Mouse (Mus musculus): Measurements from ENCODE around the gene Ifnar1. TPM values are rescaled to one million over a fixed set of nuclear protein-coding genes. Genes with fewer than 3 reads are reported as not detected.

The Ifnar1 gene
- polyA plus RNA-seq, 1 experiment from 2014 or later = 39.4 TPM

DNA sequence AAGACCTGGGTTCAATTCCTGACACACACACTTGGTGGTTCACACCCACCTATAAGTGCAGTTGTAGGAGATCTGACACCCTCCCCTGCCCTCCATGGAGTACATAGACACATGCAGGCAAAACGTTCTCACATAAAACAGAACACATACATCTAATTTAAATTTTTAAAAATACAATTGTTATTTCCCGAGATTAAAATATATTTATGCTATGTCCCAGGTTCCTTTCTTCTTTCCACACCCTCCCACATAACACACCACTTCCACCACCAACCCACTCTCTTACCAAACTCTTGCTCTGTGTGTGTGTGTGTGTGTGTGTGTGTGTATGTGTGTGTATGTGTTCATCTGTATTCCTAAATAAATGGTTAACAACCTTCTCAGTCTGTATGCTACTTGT is 3.0 kb downstream of the Ifnar1 start:
- Histone ChIP-seq H3K36me3 (ENCODE audit: control insufficient read depth, insufficient read depth, low read length) (peaks cover 6% of the 10 kb centered on the region; the same call in 1 of the 2 replicates), H3K4me1 (ENCODE audit: control insufficient read depth, insufficient read depth, low read length) (peaks cover 11% of the 10 kb centered on the region), H3K9ac (ENCODE audit: low read depth, low read length) (no peak overlapping the region), H3K4me2 (ENCODE audit: low read depth, low read length) (no peak overlapping the region), H3K27me3 (replicated peaks; ENCODE audit: control insufficient read depth, insufficient read depth, low read length) (no peaks in the 10 kb centered on the region), H3K27ac (ENCODE audit: low read length) (no peak overlapping the region), H3K9me3 (ENCODE audit: control insufficient read depth, low read length) (no peaks in the 10 kb centered on the region), H3K4me3 (ENCODE audit: low read length) (no peak overlapping the region)
- 87% methylated on average over 2 of the region's 2 CpGs for WGBS
- no peak for ATAC-seq

DNA sequence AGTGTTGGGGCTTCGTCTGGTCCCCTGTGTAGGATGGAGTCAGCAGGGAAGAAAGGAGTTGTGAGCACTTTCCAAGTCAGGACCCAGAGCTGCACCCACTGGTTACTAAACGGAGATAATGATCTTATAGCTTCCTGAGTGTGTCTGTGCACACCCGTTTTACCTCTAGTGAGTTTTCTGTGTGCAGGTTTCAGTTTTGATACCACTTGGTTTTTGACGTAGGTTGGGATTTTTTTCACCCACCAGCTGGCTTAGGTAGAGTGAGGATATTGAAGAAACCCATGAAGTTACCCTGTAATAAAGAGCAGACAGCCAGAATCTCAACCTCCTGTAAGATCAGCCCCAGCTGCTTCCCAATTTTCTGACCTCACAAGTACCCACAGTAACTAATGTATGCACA is 5.9 kb downstream of the Ifnar1 start:
- no peaks in the 10 kb centered on the region for H3K27me3 ChIP-seq (replicated peaks; ENCODE audit: control insufficient read depth, insufficient read depth, low read length)
- ATAC-seq = no peak
- H3K4me1 ChIP-seq (ENCODE audit: control insufficient read depth, insufficient read depth, low read length) = peaks cover 5% of the 10 kb centered on the region
- H3K4me2 ChIP-seq (ENCODE audit: low read depth, low read length) = no peak overlapping the region
- no peak overlapping the region for H3K9ac ChIP-seq (ENCODE audit: low read depth, low read length)
- H3K27ac ChIP-seq (ENCODE audit: low read length) = no peak overlapping the region
- no peaks in the 10 kb centered on the region for H3K9me3 ChIP-seq (ENCODE audit: control insufficient read depth, low read length)
- WGBS = 87% methylated on average over 4 of the region's 4 CpGs
- peaks cover 6% of the 10 kb centered on the region; the same call in 1 of the 2 replicates for H3K36me3 ChIP-seq (ENCODE audit: control insufficient read depth, insufficient read depth, low read length)
- H3K4me3 ChIP-seq (ENCODE audit: low read length) = no peak overlapping the region

DNA sequence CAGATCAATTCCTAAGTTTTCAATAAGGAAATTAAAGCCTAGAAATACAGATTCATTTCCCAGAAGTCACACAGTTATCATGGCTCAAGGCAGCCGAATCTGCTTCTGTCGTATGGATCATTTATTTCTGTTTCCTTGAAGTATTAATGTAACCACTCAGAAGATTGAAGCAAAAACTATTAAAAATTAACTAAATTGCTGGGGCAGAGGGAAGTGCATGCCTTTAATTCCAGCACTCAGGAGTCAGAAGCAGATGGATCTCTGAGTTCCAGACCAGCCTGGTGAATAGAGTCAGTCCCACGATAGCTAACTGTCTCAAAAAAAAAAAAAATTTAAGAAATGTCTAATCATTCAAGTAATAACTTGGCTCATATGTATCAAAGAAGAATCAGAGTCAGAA is 6.4 kb downstream of the Ifnar1 start:
- Histone ChIP-seq H3K9me3 (ENCODE audit: control insufficient read depth, low read length) (no peaks in the 10 kb centered on the region), H3K9ac (ENCODE audit: low read depth, low read length) (no peak overlapping the region), H3K27ac (ENCODE audit: low read length) (no peak overlapping the region), H3K4me2 (ENCODE audit: low read depth, low read length) (no peak overlapping the region), H3K4me1 (ENCODE audit: control insufficient read depth, insufficient read depth, low read length) (no peaks in the 10 kb centered on the region), H3K27me3 (replicated peaks; ENCODE audit: control insufficient read depth, insufficient read depth, low read length) (no peaks in the 10 kb centered on the region), H3K4me3 (ENCODE audit: low read length) (no peak overlapping the region), H3K36me3 (ENCODE audit: control insufficient read depth, insufficient read depth, low read length) (peaks cover 8% of the 10 kb centered on the region)
- 70% methylated on average over 3 of the region's 3 CpGs for WGBS
- ATAC-seq = no peak

DNA sequence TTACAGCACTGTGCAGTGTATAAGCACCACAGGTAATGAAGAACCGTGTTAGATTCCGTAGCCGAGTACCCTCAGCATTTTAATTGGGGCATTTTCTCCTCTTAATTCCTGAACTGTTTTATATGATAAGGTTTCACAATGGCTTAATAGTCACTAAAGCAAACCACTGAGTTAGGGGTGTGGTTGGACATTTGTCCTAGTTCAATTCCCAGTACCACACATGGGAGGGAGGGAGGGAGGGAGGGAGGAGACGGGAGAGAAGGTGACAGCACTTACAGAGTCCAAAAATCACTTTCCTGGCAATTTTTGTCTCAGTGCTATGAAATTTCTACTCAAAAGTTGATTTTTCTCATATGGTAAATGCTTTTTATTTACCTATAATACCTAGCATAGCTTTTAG is 10.5 kb downstream of the Ifnar1 start:
- H3K4me2 ChIP-seq (ENCODE audit: low read depth, low read length) = no peak overlapping the region
- no peaks in the 10 kb centered on the region for H3K27me3 ChIP-seq (replicated peaks; ENCODE audit: control insufficient read depth, insufficient read depth, low read length)
- no peak overlapping the region for H3K27ac ChIP-seq (ENCODE audit: low read length)
- H3K36me3 ChIP-seq (ENCODE audit: control insufficient read depth, insufficient read depth, low read length) = peaks cover 20% of the 10 kb centered on the region
- H3K9me3 ChIP-seq (ENCODE audit: control insufficient read depth, low read length) = no peaks in the 10 kb centered on the region
- 84% methylated on average over 4 of the region's 4 CpGs for WGBS
- H3K9ac ChIP-seq (ENCODE audit: low read depth, low read length) = no peak overlapping the region
- no peak for ATAC-seq
- H3K4me1 ChIP-seq (ENCODE audit: control insufficient read depth, insufficient read depth, low read length) = no peaks in the 10 kb centered on the region
- H3K4me3 ChIP-seq (ENCODE audit: low read length) = no peak overlapping the region

DNA sequence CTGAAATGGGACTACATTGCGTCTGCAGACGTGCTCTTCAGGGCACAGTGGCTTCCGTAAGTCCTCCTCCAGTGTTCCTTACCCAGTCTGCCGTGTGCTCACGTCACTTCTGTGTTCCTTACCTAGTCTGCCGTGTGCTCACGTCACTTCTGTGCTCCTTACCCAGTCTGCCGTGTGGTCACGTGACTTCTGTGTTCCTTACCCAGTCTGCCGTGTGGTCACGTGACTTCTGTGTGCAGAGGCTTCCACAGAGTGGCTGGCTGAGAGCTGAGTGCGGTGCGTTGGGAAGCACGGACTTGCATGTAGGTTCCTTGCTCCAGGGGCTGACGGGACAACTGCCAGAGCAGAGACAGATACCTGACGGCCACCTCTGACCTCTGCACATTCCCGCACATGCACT is 11.2 kb downstream of the Ifnar1 start:
- Histone ChIP-seq H3K4me2 (ENCODE audit: low read depth, low read length) (no peak overlapping the region), H3K36me3 (ENCODE audit: control insufficient read depth, insufficient read depth, low read length) (peaks cover 24% of the 10 kb centered on the region), H3K9me3 (ENCODE audit: control insufficient read depth, low read length) (no peaks in the 10 kb centered on the region), H3K4me1 (ENCODE audit: control insufficient read depth, insufficient read depth, low read length) (no peaks in the 10 kb centered on the region), H3K27me3 (replicated peaks; ENCODE audit: control insufficient read depth, insufficient read depth, low read length) (no peaks in the 10 kb centered on the region), H3K27ac (ENCODE audit: low read length) (no peak overlapping the region), H3K4me3 (ENCODE audit: low read length) (no peak overlapping the region), H3K9ac (ENCODE audit: low read depth, low read length) (no peak overlapping the region)
- ATAC-seq = no peak
- 94% methylated on average over 17 of the region's 17 CpGs for WGBS

DNA sequence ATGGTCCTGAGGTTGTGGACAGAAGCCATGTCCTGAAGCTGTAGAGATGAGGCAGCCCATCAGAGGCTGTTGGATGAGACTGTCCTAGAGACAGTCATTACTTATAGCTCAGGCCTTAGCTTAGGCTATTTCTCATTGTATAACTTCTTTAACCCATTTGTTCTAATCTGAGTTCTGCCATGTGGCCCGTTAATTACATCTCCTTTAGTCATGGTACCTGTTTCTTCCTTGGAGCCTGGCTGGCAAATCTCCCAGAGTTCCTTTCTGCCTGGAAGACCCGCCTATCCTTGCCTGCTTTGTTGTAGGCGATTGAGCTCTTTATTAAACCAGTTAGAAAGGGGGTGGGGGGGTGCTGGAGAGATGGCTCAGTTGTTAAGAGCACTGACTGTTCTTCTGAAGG is 11.7 kb downstream of the Ifnar1 start:
- WGBS = 87% methylated on average over 3 of the region's 3 CpGs
- no peak for ATAC-seq
- Histone ChIP-seq H3K9me3 (ENCODE audit: control insufficient read depth, low read length) (no peaks in the 10 kb centered on the region), H3K27ac (ENCODE audit: low read length) (no peak overlapping the region), H3K4me1 (ENCODE audit: control insufficient read depth, insufficient read depth, low read length) (no peaks in the 10 kb centered on the region), H3K9ac (ENCODE audit: low read depth, low read length) (no peak overlapping the region), H3K4me3 (ENCODE audit: low read length) (no peak overlapping the region), H3K4me2 (ENCODE audit: low read depth, low read length) (no peak overlapping the region), H3K27me3 (replicated peaks; ENCODE audit: control insufficient read depth, insufficient read depth, low read length) (no peaks in the 10 kb centered on the region), H3K36me3 (ENCODE audit: control insufficient read depth, insufficient read depth, low read length) (peaks cover 24% of the 10 kb centered on the region)

DNA sequence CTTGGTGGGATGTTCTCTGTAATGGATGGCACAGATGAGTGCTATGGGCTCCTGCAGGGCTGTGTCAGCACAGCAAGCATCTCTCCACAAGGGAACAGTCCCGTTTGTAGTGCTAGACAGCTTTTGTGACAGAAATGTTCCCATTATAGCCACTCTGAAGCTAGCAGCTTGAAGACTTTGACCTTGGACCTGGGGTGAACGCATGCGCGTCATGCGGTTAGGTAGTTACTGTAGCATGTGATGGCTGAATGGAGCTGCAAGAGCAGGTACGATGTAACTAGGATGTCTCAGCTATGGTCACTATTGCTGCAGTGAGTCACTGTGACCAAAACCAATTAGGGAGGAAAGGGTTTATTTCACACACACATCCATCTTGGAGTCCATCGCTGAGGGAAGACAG is 13.0 kb downstream of the Ifnar1 start:
- H3K36me3 ChIP-seq (ENCODE audit: control insufficient read depth, insufficient read depth, low read length) = peaks cover 21% of the 10 kb centered on the region
- no peaks in the 10 kb centered on the region for H3K4me1 ChIP-seq (ENCODE audit: control insufficient read depth, insufficient read depth, low read length)
- H3K9me3 ChIP-seq (ENCODE audit: control insufficient read depth, low read length) = no peaks in the 10 kb centered on the region
- no peak overlapping the region for H3K4me2 ChIP-seq (ENCODE audit: low read depth, low read length)
- ATAC-seq = no peak
- H3K27ac ChIP-seq (ENCODE audit: low read length) = no peak overlapping the region
- H3K27me3 ChIP-seq (replicated peaks; ENCODE audit: control insufficient read depth, insufficient read depth, low read length) = no peaks in the 10 kb centered on the region
- H3K9ac ChIP-seq (ENCODE audit: low read depth, low read length) = no peak overlapping the region
- H3K4me3 ChIP-seq (ENCODE audit: low read length) = no peak overlapping the region
- WGBS = 91% methylated on average over 7 of the region's 7 CpGs

DNA sequence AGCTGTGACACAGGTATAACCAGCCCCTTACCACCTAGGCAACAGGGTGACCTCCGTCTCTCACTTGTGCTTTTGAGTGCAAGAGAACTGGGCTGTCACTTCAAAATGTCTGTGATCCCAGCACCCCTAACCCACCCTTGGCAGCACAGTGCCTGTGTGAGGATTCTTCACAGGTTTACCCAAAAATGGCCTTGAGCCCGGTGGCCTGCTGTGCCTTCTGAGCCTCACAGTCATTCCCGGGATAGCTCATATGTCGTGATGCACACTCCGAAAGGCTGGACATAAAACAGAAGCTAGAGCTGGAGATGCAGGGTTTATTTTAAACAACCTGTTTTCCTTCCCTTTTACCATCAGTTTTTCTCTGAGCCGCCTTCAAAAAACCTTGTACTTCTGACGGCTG is 19.7 kb downstream of the Ifnar1 start:
- H3K4me1 ChIP-seq (ENCODE audit: control insufficient read depth, insufficient read depth, low read length) = no peaks in the 10 kb centered on the region
- H3K4me2 ChIP-seq (ENCODE audit: low read depth, low read length) = no peak overlapping the region
- no peak for ATAC-seq
- WGBS = 84% methylated on average over 7 of the region's 7 CpGs
- no peak overlapping the region for H3K9ac ChIP-seq (ENCODE audit: low read depth, low read length)
- H3K9me3 ChIP-seq (ENCODE audit: control insufficient read depth, low read length) = no peaks in the 10 kb centered on the region
- no peak overlapping the region for H3K27ac ChIP-seq (ENCODE audit: low read length)
- H3K4me3 ChIP-seq (ENCODE audit: low read length) = no peak overlapping the region
- peaks cover 22% of the 10 kb centered on the region for H3K36me3 ChIP-seq (ENCODE audit: control insufficient read depth, insufficient read depth, low read length)
- H3K27me3 ChIP-seq (replicated peaks; ENCODE audit: control insufficient read depth, insufficient read depth, low read length) = no peaks in the 10 kb centered on the region

DNA sequence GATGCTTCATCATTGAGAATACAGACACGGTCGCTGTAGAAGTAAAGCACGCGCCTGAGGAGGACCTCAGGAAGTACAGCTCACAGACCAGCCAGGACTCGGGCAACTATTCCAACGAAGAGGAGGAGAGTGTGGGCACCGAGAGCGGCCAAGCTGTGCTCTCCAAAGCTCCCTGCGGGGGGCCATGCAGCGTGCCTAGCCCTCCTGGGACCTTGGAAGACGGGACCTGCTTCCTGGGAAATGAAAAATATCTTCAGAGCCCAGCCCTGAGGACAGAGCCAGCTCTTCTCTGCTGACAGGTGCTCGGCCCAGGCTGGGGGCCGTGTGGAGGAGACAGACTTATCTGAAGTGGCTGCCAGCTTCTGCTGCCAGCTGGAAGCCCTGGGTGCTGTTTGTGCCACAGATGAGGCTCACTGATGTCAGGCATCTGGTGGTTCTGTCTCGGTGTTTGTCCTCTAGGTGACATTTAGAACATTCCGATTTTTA is 20.1 kb downstream of the Ifnar1 start:
- 86% methylated on average over 15 of the region's 15 CpGs for WGBS

DNA sequence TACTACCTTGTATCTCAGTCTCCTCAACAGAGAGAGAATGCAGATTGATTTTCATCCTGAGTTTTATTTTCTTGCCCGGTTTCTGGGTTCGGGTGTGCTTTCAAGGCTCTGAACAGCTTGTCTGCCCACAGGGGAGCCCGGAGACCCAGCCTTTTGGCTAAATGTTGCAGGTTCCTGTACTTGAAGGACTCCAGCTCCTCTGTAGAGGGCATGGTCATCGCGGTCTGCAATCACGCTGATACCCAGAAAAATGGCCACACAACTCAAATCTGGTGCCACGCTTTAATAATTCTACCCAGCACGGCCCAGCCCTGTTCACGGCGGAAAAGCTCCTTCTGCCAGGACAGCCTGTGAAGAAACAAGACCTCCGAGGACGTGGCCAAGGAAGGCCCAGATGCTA is 21.4 kb downstream of the Ifnar1 start:
- H3K4me1 ChIP-seq (ENCODE audit: control insufficient read depth, insufficient read depth, low read length) = no peaks in the 10 kb centered on the region
- 95% methylated on average over 12 of the region's 12 CpGs for WGBS
- no peak overlapping the region for H3K4me3 ChIP-seq (ENCODE audit: low read length)
- no peak overlapping the region for H3K4me2 ChIP-seq (ENCODE audit: low read depth, low read length)
- no peaks in the 10 kb centered on the region for H3K27me3 ChIP-seq (replicated peaks; ENCODE audit: control insufficient read depth, insufficient read depth, low read length)
- ATAC-seq = 0 out of 2 replicates have a peak, but pooled peaks have one; percentile 11
- no peak overlapping the region for H3K9ac ChIP-seq (ENCODE audit: low read depth, low read length)
- peaks cover 18% of the 10 kb centered on the region for H3K36me3 ChIP-seq (ENCODE audit: control insufficient read depth, insufficient read depth, low read length)
- H3K9me3 ChIP-seq (ENCODE audit: control insufficient read depth, low read length) = no peaks in the 10 kb centered on the region
- H3K27ac ChIP-seq (ENCODE audit: low read length) = no peak overlapping the region

More for the DNA sequence above, 20.1 kb downstream of the Ifnar1 start:
- Histone ChIP-seq H3K4me3 (ENCODE audit: low read length) (no peak overlapping the region), H3K9ac (ENCODE audit: low read depth, low read length) (no peak overlapping the region), H3K36me3 (ENCODE audit: control insufficient read depth, insufficient read depth, low read length) (peaks cover 22% of the 10 kb centered on the region), H3K27me3 (replicated peaks; ENCODE audit: control insufficient read depth, insufficient read depth, low read length) (no peaks in the 10 kb centered on the region), H3K4me1 (ENCODE audit: control insufficient read depth, insufficient read depth, low read length) (no peaks in the 10 kb centered on the region), H3K4me2 (ENCODE audit: low read depth, low read length) (no peak overlapping the region), H3K27ac (ENCODE audit: low read length) (no peak overlapping the region), H3K9me3 (ENCODE audit: control insufficient read depth, low read length) (no peaks in the 10 kb centered on the region)
- ATAC-seq = no peak
